Mouse (Mus musculus) forebrain, embryonic 14.5 days (tissue): ENCODE measurements around the gene Mcm2. TPM values are rescaled to one million over a fixed set of nuclear protein-coding genes. Genes with fewer than 3 reads are reported as not detected.

Source experiments
- ATAC-seq: fragments of 200-750 bp; cut with Nextera tagmentation; 2 replicates; pipeline ENCODE4 v1.8.0; 2017; ENCODE audit warnings: mild to moderate bottlenecking, moderate library complexity
- DNase-seq: peaks from one replicate; pipeline ENCODE4 v3.0.0-alpha.2; 2015; ENCODE audit warnings: low spot score
- H3K27ac ChIP-seq: fragments of 300-500 bp; sonication (generic); 2 replicates; pipeline ENCODE4 v1.5.1; 2014; ENCODE audit warnings: low read depth, mild to moderate bottlenecking, control low read depth, low read length, moderate library complexity
- H3K27me3 ChIP-seq: fragments of 300-500 bp; sonication (generic); replicated peaks from 2 replicates; pipeline ENCODE4 v1.6.1; 2014; ENCODE audit warnings: low read length, control low read depth, mixed read lengths; ENCODE audit not compliant: control insufficient read depth, insufficient read depth
- H3K36me3 ChIP-seq: fragments of 300-500 bp; sonication (generic); 2 replicates; pipeline ENCODE4 v1.6.1; 2014; ENCODE audit warnings: low read length, control low read depth; ENCODE audit not compliant: control insufficient read depth, insufficient read depth
- H3K4me1 ChIP-seq: fragments of 300-500 bp; sonication (generic); 2 replicates; pipeline ENCODE4 v1.6.1; 2014; ENCODE audit warnings: antibody characterized with exemption, low read length, control low read depth; ENCODE audit not compliant: control insufficient read depth, insufficient read depth
- H3K4me2 ChIP-seq: fragments of 300-500 bp; sonication (generic); 2 replicates; pipeline ENCODE4 v1.6.1; 2014; ENCODE audit warnings: mild to moderate bottlenecking, control low read depth, low read length
- H3K4me3 ChIP-seq: fragments of 300-500 bp; sonication (generic); 2 replicates; pipeline ENCODE4 v1.5.1; 2014; ENCODE audit warnings: low read depth, low read length, control low read depth
- H3K9ac ChIP-seq: fragments of 300-500 bp; sonication (generic); 2 replicates; pipeline ENCODE4 v1.6.1; 2014; ENCODE audit warnings: mild to moderate bottlenecking, low read length, control low read depth, moderate library complexity
- H3K9me3 ChIP-seq: fragments of 300-500 bp; sonication (generic); replicated peaks from 2 replicates; pipeline ENCODE4 v1.6.1; 2016; ENCODE audit warnings: low read length, control low read depth, mixed read lengths; ENCODE audit not compliant: control insufficient read depth
- WGBS: fragments of 180-500 bp; shearing (Covaris S2); extraction: QIAGEN DNeasy Blood & Tissue Kit; methylation state at CpG from one replicate; pipeline ENCODE4 v1.1.7; 2014; 5-methylcytosine and 5-hydroxymethylcytosine counted together
- polyA plus RNA-seq: library from polyadenylated mRNA; unstranded; fragments of >200 nt; fragmentation: Nextera tagmentation; extraction: Ambion mirVana; gene quantifications from 2 replicates; pipeline ENCODE4 v1.2.1, GENCODE M21; 2014

Gene Mcm2
- polyA plus RNA-seq, 1 experiment from 2014 or later, result 82.8 TPM

GRCm38 (mm10) chr6:88873965-88874867, 24.4 kb downstream of the Mcm2 start:
- Histone ChIP-seq H3K36me3 (peaks cover 6% of the 10 kb centered on the region; the same call in 1 of the 2 replicates), H3K4me3 (peak overlapping the region; percentile 95), H3K9ac (peak overlapping the region; percentile 98), H3K9me3 (no peaks in the 10 kb centered on the region), H3K27me3 (no peaks in the 10 kb centered on the region), H3K4me2 (peak overlapping the region; percentile 67), H3K27ac (peak overlapping the region; percentile 94), H3K4me1 (peaks cover 34% of the 10 kb centered on the region)
- WGBS, result 1% methylated on average over 63 of the region's 74 CpGs
- ATAC-seq (peak; percentile 55), DNase-seq (peak; percentile 74)

DNA sequence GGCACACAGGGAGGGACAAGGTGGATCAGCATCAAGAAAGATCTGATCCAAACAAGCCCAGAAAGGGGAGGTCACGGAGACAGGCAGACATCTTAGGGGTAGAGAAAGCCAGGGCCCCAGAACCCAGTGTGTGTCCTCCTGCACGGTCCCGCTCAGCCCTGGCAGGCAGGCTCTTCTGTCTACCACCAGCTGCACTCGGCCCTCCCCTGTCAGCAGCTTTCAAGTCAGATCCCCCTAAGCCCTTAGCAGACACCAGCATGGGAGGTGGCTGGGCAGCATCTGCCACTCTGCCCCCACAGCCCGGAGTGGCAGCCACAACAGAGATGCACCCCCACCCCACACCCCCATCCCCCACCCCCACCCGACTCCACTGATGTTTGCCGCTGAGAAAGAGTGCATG, 25.8 kb downstream of the Mcm2 start:
- H3K4me3 ChIP-seq, result peak overlapping the region; percentile 95
- H3K9ac ChIP-seq, result peak overlapping the region; percentile 98
- H3K27ac ChIP-seq, result peak overlapping the region; percentile 94
- peaks cover 34% of the 10 kb centered on the region for H3K4me1 ChIP-seq
- ATAC-seq (peak; percentile 61), DNase-seq (peak; percentile 74)
- peak overlapping the region; percentile 67 for H3K4me2 ChIP-seq
- peaks cover 15% of the 10 kb centered on the region for H3K36me3 ChIP-seq
- WGBS, result 22% methylated on average over 6 of the region's 7 CpGs
- no peaks in the 10 kb centered on the region for H3K27me3 ChIP-seq
- H3K9me3 ChIP-seq, result no peaks in the 10 kb centered on the region

DNA sequence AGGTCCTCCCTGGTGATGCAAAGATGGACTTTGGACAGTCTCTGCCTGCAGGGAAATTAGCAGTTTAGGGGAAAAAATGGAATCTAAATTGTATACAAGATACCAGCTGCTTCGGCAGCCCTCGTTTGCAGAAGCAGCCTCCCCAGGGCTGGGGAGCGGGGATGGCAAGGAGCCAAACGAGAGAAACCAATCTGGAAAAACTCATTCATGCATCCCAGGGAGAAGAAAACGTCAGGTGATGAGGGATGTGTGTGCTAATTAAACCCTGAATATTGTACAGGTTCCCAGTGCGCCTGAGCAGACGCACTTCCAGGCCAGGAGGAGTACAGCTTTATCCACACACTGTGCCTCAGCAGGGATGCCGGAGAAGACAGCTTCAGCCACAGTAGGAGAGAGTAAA, 27.0 kb downstream of the Mcm2 start:
- no peaks in the 10 kb centered on the region for H3K9me3 ChIP-seq
- peak overlapping the region; percentile 67 for H3K4me2 ChIP-seq
- no peaks in the 10 kb centered on the region for H3K27me3 ChIP-seq
- H3K4me3 ChIP-seq, result peak overlapping the region; percentile 95
- peak overlapping the region; percentile 98; the same call in 1 of the 2 replicates for H3K9ac ChIP-seq
- H3K4me1 ChIP-seq, result peaks cover 34% of the 10 kb centered on the region
- 10% methylated on average over 8 of the region's 8 CpGs for WGBS
- ATAC-seq (peak; percentile 30), DNase-seq (peak; percentile 91)
- H3K27ac ChIP-seq, result peak overlapping the region; percentile 94
- H3K36me3 ChIP-seq, result peaks cover 16% of the 10 kb centered on the region

- Histone ChIP-seq H3K27ac (peak overlapping the region; percentile 94; the same call in 1 of the 2 replicates), H3K27me3 (no peaks in the 10 kb centered on the region), H3K4me3 (no peak overlapping the region), H3K36me3 (peaks cover 18% of the 10 kb centered on the region), H3K9ac (no peak overlapping the region), H3K4me2 (no peak overlapping the region), H3K9me3 (no peaks in the 10 kb centered on the region), H3K4me1 (peaks cover 34% of the 10 kb centered on the region)
- WGBS, result 34% methylated on average over 4 of the region's 4 CpGs
- DNase-seq, result peak; percentile 49
- no peak for ATAC-seq
Measured at GRCm38 (mm10) chr6:88870594-88870993, 28.0 kb downstream of the Mcm2 start.

DNA sequence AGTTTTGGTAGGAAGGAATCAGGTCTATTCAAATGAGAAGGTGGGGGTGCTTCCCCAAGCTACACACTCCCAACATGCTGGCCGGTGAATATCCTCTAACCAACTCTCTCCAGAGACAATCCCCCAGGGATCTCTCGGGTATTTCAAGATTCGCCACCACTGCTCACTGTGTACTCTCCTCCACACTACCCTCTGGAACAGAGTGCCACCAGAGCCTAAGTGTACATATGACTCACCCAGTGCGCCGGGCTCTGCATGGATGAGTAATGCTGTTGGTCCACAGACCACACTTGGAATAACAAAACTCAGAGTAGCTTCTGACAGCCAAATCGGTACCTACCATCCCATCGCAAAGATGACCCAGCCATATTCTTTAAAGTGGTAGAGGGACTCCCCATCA, 29.1 kb downstream of the Mcm2 start:
- H3K9me3 ChIP-seq, result no peaks in the 10 kb centered on the region
- H3K4me2 ChIP-seq, result no peak overlapping the region
- H3K27ac ChIP-seq, result no peak overlapping the region
- DNase-seq (no peak), ATAC-seq (no peak)
- H3K4me1 ChIP-seq, result peaks cover 34% of the 10 kb centered on the region
- WGBS, result 92% methylated on average over 7 of the region's 7 CpGs
- H3K9ac ChIP-seq, result no peak overlapping the region
- H3K4me3 ChIP-seq, result no peak overlapping the region
- no peaks in the 10 kb centered on the region for H3K27me3 ChIP-seq
- peaks cover 28% of the 10 kb centered on the region for H3K36me3 ChIP-seq

DNA sequence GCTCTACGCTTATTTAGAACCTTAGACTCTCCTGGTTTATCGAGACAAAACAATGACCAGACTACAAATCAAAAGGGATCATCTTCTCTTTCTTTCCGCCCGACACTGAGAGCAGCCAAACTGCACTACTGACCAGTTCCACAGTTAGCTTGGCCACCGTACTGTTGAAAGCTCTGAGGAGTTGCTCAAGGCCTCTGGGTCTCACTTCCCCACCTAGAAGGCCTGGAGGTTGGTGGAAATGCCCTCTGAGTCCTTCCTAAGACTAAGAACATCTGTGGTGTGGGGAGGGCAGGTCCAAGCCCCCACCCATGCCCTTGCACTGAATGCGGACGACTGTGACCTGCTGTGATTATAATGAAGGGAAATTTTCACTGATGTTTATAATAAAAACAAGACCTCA, 32.9 kb downstream of the Mcm2 start:
- Histone ChIP-seq H3K4me3 (no peak overlapping the region), H3K9me3 (no peaks in the 10 kb centered on the region), H3K4me1 (peaks cover 9% of the 10 kb centered on the region), H3K27me3 (no peaks in the 10 kb centered on the region), H3K36me3 (peaks cover 61% of the 10 kb centered on the region), H3K27ac (no peak overlapping the region), H3K9ac (no peak overlapping the region), H3K4me2 (no peak overlapping the region)
- ATAC-seq (no peak), DNase-seq (no peak)
- 85% methylated on average over 7 of the region's 7 CpGs for WGBS

- 22% methylated on average over 2 of the region's 2 CpGs for WGBS
- H3K27ac ChIP-seq, result no peak overlapping the region
- no peaks in the 10 kb centered on the region for H3K4me1 ChIP-seq
- no peak overlapping the region for H3K9ac ChIP-seq
- ATAC-seq (no peak), DNase-seq (peak; percentile 63)
- H3K36me3 ChIP-seq, result peaks cover 93% of the 10 kb centered on the region
- no peak overlapping the region for H3K4me2 ChIP-seq
- no peaks in the 10 kb centered on the region for H3K9me3 ChIP-seq
- H3K27me3 ChIP-seq, result no peaks in the 10 kb centered on the region
- no peak overlapping the region for H3K4me3 ChIP-seq
Measured at GRCm38 (mm10) chr6:88860914-88861313, 37.7 kb downstream of the Mcm2 start.

GRCm38 (mm10) chr6:88858341-88858740, 40.2 kb downstream of the Mcm2 start:
- Histone ChIP-seq H3K4me1 (no peaks in the 10 kb centered on the region), H3K4me2 (no peak overlapping the region), H3K27ac (no peak overlapping the region), H3K4me3 (no peak overlapping the region), H3K9ac (no peak overlapping the region), H3K9me3 (no peaks in the 10 kb centered on the region), H3K36me3 (peaks cover 90% of the 10 kb centered on the region), H3K27me3 (no peaks in the 10 kb centered on the region)
- DNase-seq (no peak), ATAC-seq (no peak)
- WGBS, result 79% methylated on average over 7 of the region's 7 CpGs

GRCm38 (mm10) chr6:88857830-88858229, 40.8 kb downstream of the Mcm2 start:
- Histone ChIP-seq H3K4me1 (no peaks in the 10 kb centered on the region), H3K27ac (no peak overlapping the region), H3K4me2 (no peak overlapping the region), H3K27me3 (no peaks in the 10 kb centered on the region), H3K4me3 (no peak overlapping the region), H3K9ac (no peak overlapping the region), H3K36me3 (peaks cover 89% of the 10 kb centered on the region), H3K9me3 (no peaks in the 10 kb centered on the region)
- DNase-seq (no peak), ATAC-seq (no peak)
- WGBS, result 91% methylated on average over 6 of the region's 6 CpGs
